Mouse (Mus musculus) lung, adult 2 months (tissue): ENCODE results near the gene Mus81. TPM values are rescaled to one million over a fixed set of nuclear protein-coding genes. Genes with fewer than 3 reads are reported as not detected.

Experiments
- DNase-seq: peaks from one replicate; pipeline ENCODE4 v3.0.0; 2022
- H3K4me1 ChIP-seq: fragments of 200-500 bp; 2 replicates; pipeline ENCODE4 v1.6.1; 2011; ENCODE audit warnings: low read length; ENCODE audit not compliant: control insufficient read depth, insufficient read depth
- H3K4me3 ChIP-seq: fragments of 200-500 bp; replicated peaks from 2 replicates; pipeline ENCODE3; 2011; ENCODE audit warnings: low read depth, mild to moderate bottlenecking, control low read depth, low read length; ENCODE audit errors: extremely low read depth
- CTCF ChIP-seq: fragments of 200-500 bp; IDR thresholded peaks from 2 replicates; pipeline ENCODE4 v1.5.1; 2011; ENCODE audit warnings: mild to moderate bottlenecking, low read length, control low read depth; ENCODE audit not compliant: insufficient read depth
- POLR2A ChIP-seq: fragments of 200-500 bp; IDR thresholded peaks from 2 replicates; pipeline ENCODE4 v1.6.1; 2011; ENCODE audit warnings: low read depth, mild to moderate bottlenecking, control low read depth, low read length, borderline replicate concordance; ENCODE audit errors: extremely low read depth
- WGBS: fragments of 180-500 bp; shearing (Covaris S2); methylation state at CpG from one replicate; pipeline ENCODE4 v1.1.7; 2018; 5-methylcytosine and 5-hydroxymethylcytosine counted together
- polyA plus RNA-seq: library from polyadenylated mRNA; depleted of rRNA; stranded (reverse); fragments of >200 nt; gene quantifications from 2 replicates; pipeline ENCODE4 v1.2.3, GENCODE M21; 2012

Gene Mus81
- polyA plus RNA-seq, 1 experiment: 53.0 TPM

DNA sequence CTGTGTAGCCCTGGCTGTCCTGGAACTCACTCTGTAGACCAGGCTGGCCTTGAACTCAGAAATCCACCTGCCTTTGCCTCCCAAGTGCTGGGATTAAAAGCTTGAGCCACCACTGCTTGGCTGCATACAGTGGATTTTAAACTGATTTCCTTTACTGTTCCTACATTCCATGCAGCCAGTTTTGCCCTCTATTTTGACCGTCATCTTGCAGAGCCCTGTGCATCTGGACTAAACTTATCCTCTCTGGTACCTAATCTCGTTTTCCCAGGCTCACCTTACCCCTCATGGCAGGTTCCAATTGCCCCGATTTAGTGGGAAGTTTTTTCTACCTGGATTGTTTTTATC, 24.8 kb upstream of the Mus81 start:
- DNase-seq: no peak
- WGBS: 86% methylated on average over 3 of the region's 3 CpGs
- no peak for TF ChIP-seq POLR2A
- Histone ChIP-seq H3K4me1 (peaks cover 5% of the 10 kb centered on the region), H3K4me3 (no peak overlapping the region)

DNA sequence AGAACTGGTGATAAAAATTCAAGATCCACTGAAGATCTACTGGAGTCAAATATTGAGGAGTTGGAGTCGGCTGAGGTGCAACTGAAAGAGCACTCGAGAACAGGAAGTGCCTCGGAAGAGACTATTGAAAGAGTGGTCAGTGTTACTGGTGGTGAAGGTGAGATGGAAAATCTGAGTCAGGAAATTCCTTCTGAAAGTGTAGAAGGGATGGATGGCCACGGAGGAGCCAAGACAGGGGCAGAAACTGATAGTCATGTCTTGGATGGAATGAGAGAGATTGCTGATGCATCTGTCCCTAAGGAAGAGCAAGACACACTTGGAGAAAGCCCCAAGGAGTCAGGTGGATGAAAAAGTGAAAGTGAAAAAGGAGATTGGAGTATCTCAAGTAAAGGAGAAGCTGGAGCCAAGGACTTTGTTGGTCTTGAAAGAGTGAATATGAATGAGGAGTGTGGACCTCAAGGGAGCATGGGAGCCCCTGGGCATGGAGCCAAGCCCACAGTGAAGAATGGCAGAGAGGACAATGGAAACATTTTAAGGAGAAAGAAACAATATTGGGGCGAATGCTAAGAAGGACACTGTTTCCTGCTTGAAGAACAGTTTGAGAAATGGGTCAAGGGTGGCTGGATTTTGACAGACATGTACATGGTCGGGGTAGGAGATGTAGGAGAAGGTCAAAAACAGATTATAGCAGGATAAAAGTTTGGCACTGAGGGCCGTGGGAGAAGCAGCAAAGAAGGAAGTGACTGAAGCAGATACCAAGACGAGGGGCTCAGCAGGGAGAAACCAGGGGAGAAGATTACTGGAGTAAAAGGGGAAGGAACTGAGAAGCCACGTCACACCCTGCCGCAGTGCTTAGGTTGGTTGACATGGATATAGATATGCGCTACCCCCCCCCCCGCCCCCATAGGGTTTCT, 24.1 kb upstream of the Mus81 start:
- Histone ChIP-seq H3K4me1 (peaks cover 5% of the 10 kb centered on the region), H3K4me3 (peak overlapping the region; percentile 32)
- no peak for TF ChIP-seq CTCF
- no peak for TF ChIP-seq POLR2A

DNA sequence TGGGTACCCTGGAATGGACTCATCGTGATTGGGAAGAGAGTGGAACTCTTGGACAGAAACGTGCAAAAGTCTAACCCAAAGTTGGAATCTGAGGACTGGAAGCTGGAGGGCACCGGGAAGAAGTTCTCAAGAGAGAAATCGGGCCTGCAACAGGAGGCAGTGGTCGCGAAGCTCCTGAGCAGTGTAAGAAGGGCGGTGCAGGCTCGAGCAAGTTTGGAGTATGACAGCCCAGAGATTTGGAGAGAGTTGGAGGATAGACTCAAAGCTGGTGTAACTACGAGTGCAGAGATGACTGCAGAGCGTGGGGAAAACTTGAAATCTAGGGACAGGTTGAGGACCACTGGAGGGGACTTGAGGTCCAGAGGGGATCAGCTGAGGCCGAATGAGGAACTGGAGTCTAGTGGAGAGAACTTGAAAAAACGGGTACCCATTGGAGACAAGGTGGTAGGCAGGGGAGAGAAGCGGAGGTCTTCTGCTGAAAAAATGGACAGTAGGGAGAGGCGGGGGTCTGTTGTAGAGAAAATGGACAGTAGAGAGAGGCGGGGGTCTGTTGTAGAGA, 23.0 kb upstream of the Mus81 start:
- 35% methylated on average over 15 of the region's 15 CpGs for WGBS
- peak overlapping the region; percentile 73 for H3K4me3 ChIP-seq

More for the DNA sequence above, 24.1 kb upstream of the Mus81 start:
- WGBS: 41% methylated on average over 12 of the region's 12 CpGs
- DNase-seq: no peak

DNA sequence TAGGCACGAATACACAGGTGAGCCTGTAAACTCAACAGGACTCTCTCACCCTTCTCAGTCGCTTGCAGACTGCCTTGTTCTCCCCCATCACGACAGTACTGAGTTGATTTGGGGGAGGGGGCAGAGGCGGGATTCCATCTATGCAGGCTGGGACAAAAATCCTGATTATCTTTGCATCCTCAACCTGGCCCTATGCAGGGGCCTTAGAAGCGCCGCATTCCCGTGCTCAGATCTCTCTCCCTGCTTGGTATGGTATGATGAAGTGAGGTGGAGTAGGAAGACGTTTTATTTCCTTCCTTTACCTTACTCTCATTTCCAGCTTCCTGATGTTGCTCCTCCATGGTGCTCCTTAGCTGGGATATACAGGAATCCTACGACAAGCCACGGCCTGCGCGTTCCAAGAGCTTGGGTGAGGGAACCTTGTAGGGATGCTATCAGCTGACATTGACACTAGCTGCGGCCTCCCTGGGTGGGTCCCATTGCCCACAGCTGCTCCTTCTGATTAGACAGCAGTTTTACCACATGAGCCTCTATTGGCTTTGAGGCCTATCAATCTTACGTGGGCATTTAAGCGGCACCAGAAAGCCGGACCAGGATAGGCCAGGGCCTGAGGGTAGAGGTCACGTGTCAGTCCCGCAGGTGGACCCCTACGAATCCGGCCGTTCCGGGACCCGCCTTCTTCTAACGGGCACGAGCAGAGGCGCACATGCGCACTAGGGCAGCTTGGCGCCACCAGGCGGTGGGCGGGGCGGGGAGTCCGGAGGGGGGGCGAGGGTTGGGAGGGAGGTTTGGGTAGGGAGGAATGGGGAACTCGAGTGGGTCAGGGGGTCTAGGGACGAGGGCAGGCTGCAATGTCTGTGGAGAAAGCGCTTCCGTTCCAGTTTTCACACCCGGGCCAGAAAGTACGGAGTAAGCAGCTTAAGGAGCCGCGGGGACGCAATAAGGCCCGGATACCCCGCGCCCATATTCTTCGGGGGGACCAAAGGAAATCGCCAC, 22.1 kb upstream of the Mus81 start, which contains the start of gene Snx32:
TSS of gene Snx32 (minus strand) at position 508 of the 996 bp plus-strand sequence.
- peak; percentile 92 for DNase-seq
- WGBS: 2% methylated on average over 47 of the region's 47 CpGs
- Histone ChIP-seq H3K4me3 (peak within 1 kb of the TSS; percentile 86), H3K4me1 (peaks cover 5% of the 10 kb centered on the region)
- TF ChIP-seq POLR2A (peak; percentile 62; the same call in 1 of the 2 replicates), CTCF (no peak)

More for the DNA sequence above, 23.0 kb upstream of the Mus81 start:
- DNase-seq: no peak
- H3K4me1 ChIP-seq: peaks cover 5% of the 10 kb centered on the region
- TF ChIP-seq CTCF: no peak
- TF ChIP-seq POLR2A: no peak

DNA sequence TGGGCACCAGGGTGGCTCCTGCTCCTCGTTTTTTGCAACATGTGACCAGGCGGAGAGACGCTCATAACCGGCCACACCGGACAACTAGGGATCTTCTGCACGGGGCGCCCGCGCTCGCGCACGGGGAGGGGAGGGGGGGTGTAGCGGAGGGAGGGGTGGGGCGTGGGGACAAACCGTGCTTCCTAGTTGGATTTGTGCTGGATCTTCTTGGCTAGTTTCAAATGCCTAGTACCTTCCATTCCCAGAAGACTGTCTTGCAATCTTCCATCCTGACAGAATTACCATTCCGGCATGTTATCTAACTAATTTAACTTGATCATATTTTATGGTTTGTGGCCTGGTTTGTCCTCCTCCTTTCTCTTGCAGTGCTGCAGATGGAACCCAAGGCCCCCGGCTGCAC, 15.5 kb upstream of the Mus81 start, which contains the start of gene 1700020D05Rik:
TSS of gene 1700020D05Rik (minus strand) at position 101 of the 400 bp plus-strand sequence.
- TF ChIP-seq POLR2A (no peak), CTCF (no peak)
- H3K4me3 ChIP-seq: no peak within 1 kb of the TSS
- no peaks in the 10 kb centered on the region for H3K4me1 ChIP-seq
- 59% methylated on average over 17 of the region's 17 CpGs for WGBS
- DNase-seq: no peak

DNA sequence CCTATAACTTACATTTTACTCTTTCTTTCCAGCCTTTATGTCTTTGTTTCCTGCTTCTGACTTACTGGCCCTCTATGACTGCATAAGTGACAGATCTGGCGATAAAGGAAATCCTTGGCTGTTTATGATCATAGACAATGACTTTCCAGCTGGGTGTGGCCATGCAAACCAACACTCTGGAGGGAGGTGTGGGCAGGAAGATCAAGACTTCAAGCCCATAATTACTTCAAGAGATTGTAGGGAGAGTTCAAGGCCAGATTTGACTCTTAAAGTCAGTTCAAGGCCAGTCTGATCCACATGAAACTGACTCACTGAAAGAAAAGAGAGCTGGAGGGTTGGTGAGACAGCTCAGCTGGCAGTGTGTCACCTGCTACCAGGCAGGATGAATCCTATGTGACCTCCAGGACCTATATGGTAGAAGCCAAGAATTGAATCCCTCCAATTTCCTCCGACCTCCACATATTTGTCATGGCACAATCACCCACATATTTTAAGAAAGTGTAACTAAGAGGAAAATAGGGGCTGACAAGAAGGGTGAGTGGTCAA, 12.2 kb upstream of the Mus81 start:
- 79% methylated on average over 2 of the region's 2 CpGs for WGBS
- no peak for TF ChIP-seq CTCF
- DNase-seq: no peak
- H3K4me3 ChIP-seq: no peak overlapping the region
- H3K4me1 ChIP-seq: no peaks in the 10 kb centered on the region

DNA sequence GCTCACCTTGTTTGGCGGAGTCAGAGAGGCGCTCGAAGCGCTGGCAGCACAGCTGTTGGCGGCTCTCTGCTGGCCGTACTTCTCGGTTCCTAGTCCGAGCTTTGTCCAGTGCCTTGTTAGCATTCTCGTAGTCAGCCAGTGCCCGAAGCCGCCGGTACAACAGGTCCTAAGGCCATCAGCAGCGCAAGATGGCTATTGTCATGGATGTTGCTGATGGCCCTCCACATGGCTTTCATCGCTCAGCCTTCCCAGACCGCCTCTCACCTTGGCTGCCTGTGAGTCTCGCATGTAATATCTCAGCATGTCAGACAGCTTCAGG, 7.8 kb upstream of the Mus81 start:
- 85% methylated on average over 16 of the region's 16 CpGs for WGBS

DNA sequence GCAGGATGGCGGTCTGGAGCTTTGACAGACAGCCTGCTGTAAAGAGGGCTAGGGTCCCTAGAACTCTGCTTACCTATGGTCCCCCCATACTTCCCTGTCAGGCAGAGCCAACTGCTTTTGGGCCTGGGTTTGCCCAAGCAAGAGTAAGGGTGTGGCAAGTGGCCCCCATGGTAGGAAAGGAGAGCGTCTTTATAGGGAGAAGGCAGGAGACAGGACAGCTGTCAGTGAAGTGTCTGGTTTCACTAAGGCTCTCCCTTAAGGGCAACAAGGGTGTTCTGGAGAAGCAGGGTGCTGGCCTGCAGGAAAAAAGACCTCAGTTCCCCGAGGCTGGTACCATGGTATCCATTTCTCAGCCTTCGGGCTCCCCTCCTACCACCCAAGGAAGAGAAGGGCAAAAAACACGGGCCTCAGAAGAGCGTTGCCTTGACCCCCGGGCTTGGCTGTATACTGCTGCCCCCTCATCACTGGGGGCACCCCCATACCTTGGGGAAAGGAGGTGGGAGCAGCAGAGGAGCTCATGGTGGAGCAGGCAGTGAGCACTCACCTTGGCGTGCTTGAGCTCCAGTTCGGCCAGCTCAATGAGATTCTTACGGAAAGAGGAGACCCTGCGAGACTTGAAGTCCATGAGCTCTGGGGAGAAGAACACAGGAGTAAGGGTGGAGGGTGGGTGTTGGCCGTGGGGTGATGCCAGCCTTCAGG, 7.3 kb upstream of the Mus81 start:
- 76% methylated on average over 12 of the region's 12 CpGs for WGBS
- no peak overlapping the region for H3K4me3 ChIP-seq
- TF ChIP-seq POLR2A (no peak), CTCF (no peak)
- no peak for DNase-seq
- H3K4me1 ChIP-seq: 0 out of 2 replicates have a peak, but pooled peaks cover 2% of the 10 kb centered on the region

More for the DNA sequence above, 7.8 kb upstream of the Mus81 start:
- DNase-seq: no peak
- Histone ChIP-seq H3K4me1 (0 out of 2 replicates have a peak, but pooled peaks cover 2% of the 10 kb centered on the region), H3K4me3 (no peak overlapping the region)
- no peak for TF ChIP-seq CTCF
- TF ChIP-seq POLR2A: no peak
